Mouse (Mus musculus) stomach, embryonic 16.5 days (tissue): ENCODE results near the gene S100a2. TPM values are rescaled to one million over a fixed set of nuclear protein-coding genes. Genes with fewer than 3 reads are reported as not detected.
A peak's percentile ranks its signal among the peaks of the same experiment; 100 is the strongest.

Experiments
- ATAC-seq: fragments of 200-750 bp; cut with Nextera tagmentation; 2 replicates; pipeline ENCODE4 v1.8.0; 2017; ENCODE audit warnings: moderate number of reproducible peaks, moderate TSS enrichment; ENCODE audit not compliant: insufficient read depth, low FRiP score
- H3K27ac ChIP-seq: fragments of 300-500 bp; sonication (generic); 2 replicates; pipeline ENCODE4 v1.5.1; 2014; ENCODE audit warnings: low read length
- H3K27me3 ChIP-seq: fragments of 300-500 bp; sonication (generic); 2 replicates; pipeline ENCODE4 v1.6.1; 2014; ENCODE audit warnings: low read length, control low read depth, mixed read lengths; ENCODE audit not compliant: control insufficient read depth, insufficient read depth
- H3K36me3 ChIP-seq: fragments of 300-500 bp; sonication (generic); 2 replicates; pipeline ENCODE4 v1.6.1; 2014; ENCODE audit warnings: low read length; ENCODE audit not compliant: control insufficient read depth, insufficient read depth
- H3K4me1 ChIP-seq: fragments of 300-500 bp; sonication (generic); 2 replicates; pipeline ENCODE4 v1.6.1; 2014; ENCODE audit warnings: low read length, control low read depth, mixed read lengths; ENCODE audit not compliant: control insufficient read depth, insufficient read depth
- H3K4me2 ChIP-seq: fragments of 300-500 bp; sonication (generic); 2 replicates; pipeline ENCODE4 v1.6.1; 2014; ENCODE audit warnings: low read depth, low read length, mixed read lengths
- H3K4me3 ChIP-seq: fragments of 300-500 bp; sonication (generic); replicated peaks from 2 replicates; pipeline ENCODE4 v1.5.1; 2014; ENCODE audit warnings: mild to moderate bottlenecking, low read length
- H3K9ac ChIP-seq: fragments of 300-500 bp; sonication (generic); 2 replicates; pipeline ENCODE4 v1.6.1; 2014; ENCODE audit warnings: low read length
- H3K9me3 ChIP-seq: fragments of 300-500 bp; sonication (generic); replicated peaks from 2 replicates; pipeline ENCODE4 v1.6.1; 2016; ENCODE audit warnings: low read length, control low read depth; ENCODE audit not compliant: control insufficient read depth
- WGBS: fragments of 180-500 bp; shearing (Covaris S2); extraction: QIAGEN DNeasy Blood & Tissue Kit; methylation state at CpG from one replicate; pipeline ENCODE4 v1.1.7; 2014; 5-methylcytosine and 5-hydroxymethylcytosine counted together
- polyA plus RNA-seq: library from polyadenylated mRNA; unstranded; fragments of >200 nt; fragmentation: Nextera tagmentation; extraction: Ambion mirVana; gene quantifications from 2 replicates; pipeline ENCODE4 v1.2.1, GENCODE M21; 2015

Gene S100a2
- polyA plus RNA-seq = 0.93 and 1.3 TPM in 2 replicates

GRCm38 (mm10) chr3:90589947-90590346, at the start of gene S100a2:
TSS of gene S100a2 (plus strand) at chr3:90590247.
- Histone ChIP-seq H3K9ac (no peak within 1 kb of the TSS), H3K4me1 (peaks cover 13% of the 10 kb centered on the region; the same call in 1 of the 2 replicates), H3K4me3 (no peak within 1 kb of the TSS), H3K4me2 (no peak within 1 kb of the TSS), H3K27me3 (no peaks in the 10 kb centered on the region), H3K36me3 (no peaks in the 10 kb centered on the region), H3K9me3 (no peaks in the 10 kb centered on the region), H3K27ac (peak within 1 kb of the TSS; percentile 53; the same call in 1 of the 2 replicates)
- no peak for ATAC-seq
- 80% methylated on average over 8 of the region's 8 CpGs for WGBS

- WGBS = 50% methylated on average over 4 of the region's 4 CpGs
- Histone ChIP-seq H3K4me1 (peaks cover 13% of the 10 kb centered on the region; the same call in 1 of the 2 replicates), H3K4me2 (peak overlapping the region; percentile 37), H3K27ac (peak overlapping the region; percentile 28), H3K4me3 (peak overlapping the region; percentile 21), H3K9me3 (no peaks in the 10 kb centered on the region), H3K27me3 (no peaks in the 10 kb centered on the region), H3K9ac (peak overlapping the region; percentile 44), H3K36me3 (no peaks in the 10 kb centered on the region)
- ATAC-seq = peak; percentile 31; the same call in 1 of the 2 replicates
These were observed 49.1 kb upstream of the S100a2 start for GRCm38 (mm10) chr3:90540904-90541303.

GRCm38 (mm10) chr3:90549676-90550420, 40.2 kb upstream of the S100a2 start:
- ATAC-seq = no peak

GRCm38 (mm10) chr3:90550421-90550790, 39.6 kb upstream of the S100a2 start:
- Histone ChIP-seq H3K9me3 (no peaks in the 10 kb centered on the region), H3K4me2 (no peak overlapping the region), H3K27me3 (no peaks in the 10 kb centered on the region), H3K4me3 (no peak overlapping the region), H3K36me3 (no peaks in the 10 kb centered on the region), H3K4me1 (no peaks in the 10 kb centered on the region), H3K27ac (no peak overlapping the region), H3K9ac (no peak overlapping the region)
- WGBS = 72% methylated on average over 2 of the region's 2 CpGs
- ATAC-seq = no peak

More at GRCm38 (mm10) chr3:90549676-90550420, 40.2 kb upstream of the S100a2 start:
- no peak overlapping the region for H3K9ac ChIP-seq
- H3K4me2 ChIP-seq = no peak overlapping the region
- no peaks in the 10 kb centered on the region for H3K4me1 ChIP-seq
- WGBS = 55% methylated on average over 5 of the region's 5 CpGs
- H3K9me3 ChIP-seq = no peaks in the 10 kb centered on the region
- H3K36me3 ChIP-seq = no peaks in the 10 kb centered on the region
- no peaks in the 10 kb centered on the region for H3K27me3 ChIP-seq
- H3K27ac ChIP-seq = no peak overlapping the region
- no peak overlapping the region for H3K4me3 ChIP-seq

GRCm38 (mm10) chr3:90552231-90552630, 37.8 kb upstream of the S100a2 start:
- no peak overlapping the region for H3K27ac ChIP-seq
- ATAC-seq = no peak
- no peaks in the 10 kb centered on the region for H3K27me3 ChIP-seq
- H3K4me2 ChIP-seq = no peak overlapping the region
- no peaks in the 10 kb centered on the region for H3K4me1 ChIP-seq
- H3K4me3 ChIP-seq = no peak overlapping the region
- H3K9me3 ChIP-seq = no peaks in the 10 kb centered on the region
- WGBS = 66% methylated on average over 2 of the region's 2 CpGs
- H3K9ac ChIP-seq = no peak overlapping the region
- H3K36me3 ChIP-seq = no peaks in the 10 kb centered on the region

GRCm38 (mm10) chr3:90555954-90556353, 34.1 kb upstream of the S100a2 start:
- Histone ChIP-seq H3K27ac (no peak overlapping the region), H3K27me3 (no peaks in the 10 kb centered on the region), H3K4me3 (no peak overlapping the region), H3K36me3 (no peaks in the 10 kb centered on the region), H3K4me1 (no peaks in the 10 kb centered on the region), H3K9me3 (no peaks in the 10 kb centered on the region), H3K9ac (no peak overlapping the region), H3K4me2 (no peak overlapping the region)
- ATAC-seq = no peak
- WGBS = 60% methylated on average over 5 of the region's 5 CpGs

- no peak within 1 kb of the TSS for H3K4me3 ChIP-seq
- no peak within 1 kb of the TSS for H3K4me2 ChIP-seq
- no peaks in the 10 kb centered on the region for H3K9me3 ChIP-seq
- H3K36me3 ChIP-seq = no peaks in the 10 kb centered on the region
- H3K9ac ChIP-seq = no peak within 1 kb of the TSS
- ATAC-seq = no peak
- no peak within 1 kb of the TSS for H3K27ac ChIP-seq
- WGBS = 66% methylated on average over 6 of the region's 6 CpGs
- H3K4me1 ChIP-seq = no peaks in the 10 kb centered on the region
- H3K27me3 ChIP-seq = no peaks in the 10 kb centered on the region
These were observed 29.9 kb upstream of the S100a2 start, which contains the start of gene S100a3 for GRCm38 (mm10) chr3:90560008-90560628. TSS of gene S100a3 (plus strand) at chr3:90560578.

- 77% methylated on average over 5 of the region's 5 CpGs for WGBS
- Histone ChIP-seq H3K4me2 (no peak overlapping the region), H3K4me1 (peaks cover 3% of the 10 kb centered on the region; the same call in 1 of the 2 replicates), H3K36me3 (no peaks in the 10 kb centered on the region), H3K9me3 (no peaks in the 10 kb centered on the region), H3K4me3 (no peak overlapping the region), H3K9ac (no peak overlapping the region), H3K27me3 (no peaks in the 10 kb centered on the region), H3K27ac (peak overlapping the region; percentile 46; the same call in 1 of the 2 replicates)
- no peak for ATAC-seq
These were observed 15.4 kb upstream of the S100a2 start for GRCm38 (mm10) chr3:90574691-90575090.

- no peak for ATAC-seq
- no peaks in the 10 kb centered on the region for H3K27me3 ChIP-seq
- WGBS = 70% methylated on average over 3 of the region's 3 CpGs
- H3K9me3 ChIP-seq = no peaks in the 10 kb centered on the region
- H3K36me3 ChIP-seq = no peaks in the 10 kb centered on the region
- H3K9ac ChIP-seq = no peak overlapping the region
- peaks cover 3% of the 10 kb centered on the region; the same call in 1 of the 2 replicates for H3K4me1 ChIP-seq
- H3K4me2 ChIP-seq = no peak overlapping the region
- no peak overlapping the region for H3K4me3 ChIP-seq
- H3K27ac ChIP-seq = peak overlapping the region; percentile 36
These were observed 14.7 kb upstream of the S100a2 start for GRCm38 (mm10) chr3:90575320-90575719.
